In genomic region chr4:45869021-45869815, GRCm38 (mm10) we compare ENCODE assay signal across 13 mouse cellular contexts. TPM values are rescaled to one million over a fixed set of nuclear protein-coding genes. Genes with fewer than 3 reads are reported as not detected.
DNase-seq lines count a peak whose midpoint lies in the region; ATAC-seq and TF ChIP-seq lines count a peak whose summit lies in the region.
"Had no signal": no experiment of that assay in that cellular context is flagged by ENCODE, and none has a peak within 500 bp of the region (broad histone marks: within the 10 kb centered on the region; RNA-seq: fewer than 3 reads in every experiment).

No protein-coding gene starts in this region.

- WGBS in heart, postnatal 0 days, result 32% methylated on average over 24 of the region's 24 CpGs
- WGBS in hindbrain, embryonic 14.5 days, result 28% methylated on average over 24 of the region's 24 CpGs
- WGBS in neural tube, embryonic 11.5 days, result 34% methylated on average over 24 of the region's 24 CpGs

- no peak overlapping the region for H3K27ac ChIP-seq in heart, postnatal 0 days (ENCODE audit: low read depth)
- H3K27ac ChIP-seq in hindbrain, embryonic 14.5 days, result no peak overlapping the region
- no peak overlapping the region for H3K27ac ChIP-seq in neural tube, embryonic 11.5 days (ENCODE audit: low read depth, low read length)

- H3K36me3 ChIP-seq in heart, postnatal 0 days (replicated peaks; ENCODE audit: control insufficient read depth, insufficient read depth, low read length), result no peaks in the 10 kb centered on the region
- no peaks in the 10 kb centered on the region for H3K36me3 ChIP-seq in hindbrain, embryonic 14.5 days (replicated peaks; ENCODE audit: control insufficient read depth, insufficient read depth)
- no peaks in the 10 kb centered on the region for H3K36me3 ChIP-seq in neural tube, embryonic 11.5 days (ENCODE audit: control insufficient read depth, insufficient read depth, low read length)

- TF ChIP-seq EP300 in heart, postnatal 0 days (IDR thresholded peaks at IDR 0.05; ENCODE audit: low read depth), result no peak

- ATAC-seq in heart, postnatal 0 days (ENCODE audit: insufficient read depth, low read depth), result no peak
- ATAC-seq in hindbrain, embryonic 14.5 days (ENCODE audit: low FRiP score), result no peak
- no peak for ATAC-seq in neural tube, embryonic 11.5 days (ENCODE audit: insufficient read depth, low FRiP score, low TSS enrichment)
- ATAC-seq in cerebellum, adult (ENCODE audit: insufficient number of reproducible peaks, low FRiP score, low TSS enrichment), result no peak
- ATAC-seq: inflammation-experienced regulatory T-cells, adult 6 months had no signal

- no peaks in the 10 kb centered on the region for H3K27me3 ChIP-seq in heart, postnatal 0 days (ENCODE audit: control insufficient read depth, insufficient read depth, low read length)
- no peaks in the 10 kb centered on the region for H3K27me3 ChIP-seq in hindbrain, embryonic 14.5 days (ENCODE audit: control insufficient read depth, insufficient read depth, low read length)
- no peaks in the 10 kb centered on the region for H3K27me3 ChIP-seq in neural tube, embryonic 11.5 days (ENCODE audit: control insufficient read depth, insufficient read depth, low read length)
- H3K27me3 ChIP-seq: CH12.LX had no signal

- peaks cover 4% of the 10 kb centered on the region; the same call in 1 of the 2 replicates for H3K4me1 ChIP-seq in heart, postnatal 0 days (ENCODE audit: control insufficient read depth, insufficient read depth)
- no peaks in the 10 kb centered on the region; the same call in 1 of the 2 replicates for H3K4me1 ChIP-seq in hindbrain, embryonic 14.5 days (replicated peaks; ENCODE audit: control insufficient read depth, insufficient read depth, low read length)
- no peaks in the 10 kb centered on the region for H3K4me1 ChIP-seq in neural tube, embryonic 11.5 days (ENCODE audit: control insufficient read depth, insufficient read depth, low read length)

- no peaks in the 10 kb centered on the region for H3K9me3 ChIP-seq in heart, postnatal 0 days (replicated peaks; ENCODE audit: control insufficient read depth, low read length)
- no peaks in the 10 kb centered on the region for H3K9me3 ChIP-seq in hindbrain, embryonic 14.5 days (ENCODE audit: control insufficient read depth, low read length)
- no peaks in the 10 kb centered on the region for H3K9me3 ChIP-seq in neural tube, embryonic 11.5 days (ENCODE audit: control insufficient read depth, low read length)

- H3K9ac ChIP-seq in heart, postnatal 0 days (replicated peaks; ENCODE audit: low read depth, low read length), result no peak overlapping the region; the same call in 1 of the 2 replicates
- 0 out of 2 replicates have a peak overlapping the region, but pooled peaks have one; percentile 9 for H3K9ac ChIP-seq in hindbrain, embryonic 14.5 days
- no peak overlapping the region for H3K9ac ChIP-seq in neural tube, embryonic 11.5 days (ENCODE audit: low read length)

- no peak for TF ChIP-seq CTCF in heart, postnatal 0 days (IDR thresholded peaks at IDR 0.05; ENCODE audit: low read depth)

- H3K4me3 ChIP-seq in heart, postnatal 0 days (ENCODE audit: low read depth, low read length), result no peak overlapping the region
- no peak overlapping the region for H3K4me3 ChIP-seq in hindbrain, embryonic 14.5 days (replicated peaks; ENCODE audit: low read length)
- H3K4me3 ChIP-seq in neural tube, embryonic 11.5 days (ENCODE audit: low read depth, low read length), result no peak overlapping the region

- peak overlapping the region; percentile 19; the same call in 1 of the 2 replicates for H3K4me2 ChIP-seq in heart, postnatal 0 days (ENCODE audit: low read depth, low read length)
- 0 out of 2 replicates have a peak overlapping the region, but pooled peaks have one; percentile 17 for H3K4me2 ChIP-seq in hindbrain, embryonic 14.5 days (replicated peaks)
- no peak overlapping the region for H3K4me2 ChIP-seq in neural tube, embryonic 11.5 days (ENCODE audit: low read depth)

- DNase-seq in heart, postnatal 0 days (ENCODE audit: low spot score), result no peak
- no peak for DNase-seq in heart, adult 18-20 months
- peak; percentile 43 for DNase-seq in embryo, embryonic 11 days
- no peak for DNase-seq in hindbrain, embryonic 14.5 days (ENCODE audit: low spot score)
- DNase-seq in neural tube, embryonic 11.5 days (ENCODE audit: low spot score), result peak; percentile 12
- no peak for DNase-seq in spleen, postnatal 4 days (ENCODE audit: low spot score in 2 of 2)
- DNase-seq in kidney, postnatal 10 days, result no peak
- DNase-seq: right cerebral cortex, postnatal 25 days had no signal

RNA-seq across cellular contexts. Expression of gene Stra6l, which starts 20.8 kb away (rescaled TPM):
- 0.19 TPM in 1 of 2 replicates, not detected in the other for total RNA-seq in heart, postnatal 0 days (2014; rRNA removed; ENCODE audit: low replicate concordance)
- 0.12 and 0.18 TPM in 2 replicates for polyA plus RNA-seq in heart, postnatal 0 days (2015; fragmentation: Nextera tagmentation; extraction: Ambion mirVana)
- total RNA-seq in heart, adult 18-20 months (2021), result not detected
- 0.23 and 0.50 TPM in 2 replicates for polyA plus RNA-seq in hindbrain, embryonic 14.5 days (2014; fragmentation: Nextera tagmentation; extraction: Ambion mirVana)
- 6.3 and 7.2 TPM in 2 replicates for polyA plus RNA-seq in neural tube, embryonic 11.5 days (2014; fragmentation: Nextera tagmentation; extraction: Ambion mirVana)
- total RNA-seq: CH12.LX; left cerebral cortex, postnatal 14 days; megakaryocyte-erythroid progenitor cell, adult 5-6 weeks had no signal

RNA-seq across cellular contexts. Expression of gene Ccdc180, which starts 20.9 kb away (rescaled TPM):
- 0.46 TPM in 1 of 2 replicates, not detected in the other for total RNA-seq in heart, postnatal 0 days (2014; rRNA removed; ENCODE audit: low replicate concordance)
- 0.10 and 0.12 TPM in 2 replicates for polyA plus RNA-seq in heart, postnatal 0 days (2015; fragmentation: Nextera tagmentation; extraction: Ambion mirVana)
- total RNA-seq in heart, adult 18-20 months (2021), result under 1 TPM in 1 of 2 experiments, not detected in 1; 0.18 TPM
- polyA plus RNA-seq in hindbrain, embryonic 14.5 days (2014; fragmentation: Nextera tagmentation; extraction: Ambion mirVana), result 0.40 and 0.59 TPM in 2 replicates
- polyA plus RNA-seq in neural tube, embryonic 11.5 days (2014; fragmentation: Nextera tagmentation; extraction: Ambion mirVana), result 0.05 TPM in 1 of 2 replicates, not detected in the other
- total RNA-seq: CH12.LX had no signal

RNA-seq across cellular contexts. Expression of gene Igfbpl1, which starts 42.5 kb away (rescaled TPM):
- 9.3 and 9.7 TPM in 2 replicates for total RNA-seq in heart, postnatal 0 days (2014; rRNA removed; ENCODE audit: low replicate concordance)
- polyA plus RNA-seq in heart, postnatal 0 days (2015; fragmentation: Nextera tagmentation; extraction: Ambion mirVana), result 1.6 and 2.0 TPM in 2 replicates
- total RNA-seq in heart, adult 18-20 months (2021), result under 1 TPM; 0.23 to 0.30 TPM
- 53.9 and 60.9 TPM in 2 replicates for polyA plus RNA-seq in hindbrain, embryonic 14.5 days (2014; fragmentation: Nextera tagmentation; extraction: Ambion mirVana)
- polyA plus RNA-seq in neural tube, embryonic 11.5 days (2014; fragmentation: Nextera tagmentation; extraction: Ambion mirVana), result 76.8 and 90.4 TPM in 2 replicates
- total RNA-seq: CH12.LX; megakaryocyte-erythroid progenitor cell, adult 5-6 weeks had no signal
- polyA plus RNA-seq: inflammation-experienced regulatory T-cells, adult 6 months had no signal

Comparison
In these comparisons a context has a peak if more than half of its experiments do, and no peak if none do; other contexts are left out.
1. DNase-seq: peak in embryo, embryonic 11 days (single experiment) and neural tube, embryonic 11.5 days (single experiment); none in heart, postnatal 0 days (single experiment), heart, adult 18-20 months (0 of 2), hindbrain, embryonic 14.5 days (single experiment), spleen, postnatal 4 days (0 of 2) and kidney, postnatal 10 days (single experiment).
2. RNA of gene Igfbpl1, which starts 42.5 kb away (polyA plus RNA-seq): 76.8 to 90.4 TPM in neural tube, embryonic 11.5 days and 53.9 to 60.9 TPM in hindbrain, embryonic 14.5 days; 1.6 to 2.0 TPM in heart, postnatal 0 days; every median in the first group is over 10 times any median in the second.